In genomic region chr10:89328876-89329275, GRCm38 (mm10) we compare ENCODE assay signal across 15 mouse cellular contexts.
DNase-seq lines count a peak whose midpoint lies in the region.
"Had no signal": no experiment of that assay in that cellular context is flagged by ENCODE, and none has a peak within 500 bp of the region (broad histone marks: within the 10 kb centered on the region; RNA-seq: fewer than 3 reads in every experiment).

No protein-coding gene starts in this region.

- DNase-seq in urinary bladder, adult 18-20 months (ENCODE audit: low spot score in 2 of 2): peak; percentile 20 to 66
- no peak for DNase-seq in urinary bladder, postnatal 10 days (ENCODE audit: low spot score)
- DNase-seq in urinary bladder, postnatal 25 days (ENCODE audit: low spot score): peak; percentile 22
- DNase-seq in urinary bladder, postnatal 4 days (ENCODE audit: low spot score in 2 of 2): no peak
- DNase-seq in layer of hippocampus, adult 9-10 months (ENCODE audit: low spot score): no peak
- DNase-seq: adrenal gland, adult 2 months; adrenal gland, postnatal 10 days; adrenal gland, postnatal 25 days; cerebellum, adult 11 months; cerebellum, adult 18-20 months; cerebellum, adult 8-10 months; cerebellum, adult 9-11 months; cerebellum, postnatal 14 days; cerebellum, postnatal 36 days; embryo, embryonic 11 days had no signal

Comparison
In these comparisons a context has a peak if more than half of its experiments do, and no peak if none do; other contexts are left out.
1. DNase-seq: peak in urinary bladder, adult 18-20 months (2 of 2) and urinary bladder, postnatal 25 days (single experiment); none in urinary bladder, postnatal 10 days (single experiment), urinary bladder, postnatal 4 days (0 of 2) and layer of hippocampus, adult 9-10 months (single experiment).